Mouse (Mus musculus) G1E (cell line): ENCODE results near the gene Cutc. TPM values are rescaled to one million over a fixed set of nuclear protein-coding genes. Genes with fewer than 3 reads are reported as not detected.
A peak's percentile ranks its signal among the peaks of the same experiment; 100 is the strongest.

Experiments
- ATAC-seq: 2 replicates; pipeline ENCODE4 v1.8.0; 2016; ENCODE audit warnings: mild to moderate bottlenecking; ENCODE audit not compliant: insufficient number of reproducible peaks, poor library complexity, low FRiP score, severe bottlenecking; ENCODE audit errors: extremely low read depth
- DNase-seq: peaks from one replicate; pipeline ENCODE4 v3.0.0; 2012; ENCODE audit warnings: low spot score
- H3K27me3 ChIP-seq: 2 replicates; pipeline ENCODE4 v1.6.1; 2012; ENCODE audit warnings: mild to moderate bottlenecking, low read length, inconsistent platforms; ENCODE audit not compliant: insufficient read depth
- H3K36me3 ChIP-seq: replicated peaks from 2 replicates; pipeline ENCODE3; 2012; ENCODE audit warnings: mild to moderate bottlenecking, inconsistent platforms
- H3K4me1 ChIP-seq: 2 replicates; pipeline ENCODE4 v1.6.1; 2012; ENCODE audit warnings: low read depth, low read length, inconsistent platforms, mixed read lengths; ENCODE audit not compliant: insufficient read depth
- H3K4me3 ChIP-seq: 2 replicates; pipeline ENCODE4 v1.5.1; 2012; ENCODE audit warnings: low read depth, mild to moderate bottlenecking, inconsistent platforms, low read length, moderate library complexity, mixed read lengths
- H3K9me3 ChIP-seq: replicated peaks from 2 replicates; pipeline ENCODE4 v1.6.1; 2012; ENCODE audit warnings: inconsistent platforms
- CTCF ChIP-seq: IDR thresholded peaks from 2 replicates; pipeline ENCODE4 v1.5.1; 2012; ENCODE audit warnings: low read depth, low read length, inconsistent platforms, mixed read lengths
- GATA1 ChIP-seq: IDR thresholded peaks from 2 replicates; pipeline ENCODE4 v1.6.1; 2012; ENCODE audit warnings: borderline replicate concordance, low read length, inconsistent platforms, mixed read lengths
- GATA2 ChIP-seq: IDR thresholded peaks from 2 replicates; pipeline ENCODE4 v1.6.1; 2012; ENCODE audit warnings: low read depth, low read length, inconsistent platforms, borderline replicate concordance
- POLR2AphosphoS5 ChIP-seq: IDR thresholded peaks from 2 replicates; pipeline ENCODE4 v1.6.1; 2012; ENCODE audit warnings: low read depth, low read length, inconsistent platforms; ENCODE audit not compliant: insufficient replicate concordance
- TAL1 ChIP-seq: conservative IDR thresholded peaks from 2 replicates; pipeline ENCODE4 v1.6.1; 2012; ENCODE audit warnings: low read depth, low read length, inconsistent platforms, mixed read lengths
- polyA plus RNA-seq: library from polyadenylated mRNA; stranded (reverse); fragments of >175 nt; gene quantifications from 2 replicates; pipeline ENCODE4 v1.2.3, GENCODE M21; 2012
- total RNA-seq, 2 experiments: library from RNA; stranded (forward) in 1 of 2; stranded (reverse) in 1 of 2; fragments of 200-1000 nt in 1 of 2; fragments of >200 nt in 1 of 2; fragmentation: Nextera tagmentation in 1 of 2; gene quantifications; 2 replicates each; pipeline ENCODE4 v1.2.3; 2014 to 2017

Cutc gene
- total and polyA plus RNA-seq, 3 experiments, result 2.8 to 23.3 (median 10.8) TPM

GRCm38 (mm10) chr19:43745740-43746139 is 7.1 kb upstream of the Cutc start:
- TF ChIP-seq GATA2 (no peak), CTCF (no peak), POLR2AphosphoS5 (no peak), GATA1 (no peak), TAL1 (no peak)
- Histone ChIP-seq H3K36me3 (peaks cover 95% of the 10 kb centered on the region), H3K4me3 (no peak overlapping the region), H3K27me3 (no peaks in the 10 kb centered on the region), H3K9me3 (no peaks in the 10 kb centered on the region), H3K4me1 (peaks cover 7% of the 10 kb centered on the region)
- ATAC-seq (no peak), DNase-seq (no peak)

DNA sequence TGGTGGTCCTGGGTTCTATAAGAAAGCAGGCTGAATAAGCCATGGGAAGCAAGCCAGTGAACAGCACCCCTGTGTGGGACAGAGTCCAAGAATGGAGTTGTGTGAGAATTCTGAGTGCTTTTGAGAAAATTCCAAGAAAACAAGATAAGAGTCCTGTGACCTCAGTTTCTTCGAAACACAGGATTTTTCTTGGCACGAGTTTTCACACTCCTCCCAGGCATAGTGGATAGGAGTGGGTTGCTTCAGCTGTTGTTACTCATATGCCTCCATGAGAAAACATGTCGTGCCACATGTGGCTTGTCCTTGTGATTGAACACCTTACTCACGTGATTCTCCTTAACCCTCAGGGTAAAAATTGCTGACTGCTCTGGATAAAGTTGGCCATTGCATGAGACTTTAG is 4.9 kb upstream of the Cutc start:
- Histone ChIP-seq H3K4me3 (no peak overlapping the region), H3K4me1 (peaks cover 18% of the 10 kb centered on the region), H3K27me3 (no peaks in the 10 kb centered on the region), H3K36me3 (peaks cover 85% of the 10 kb centered on the region), H3K9me3 (no peaks in the 10 kb centered on the region)
- ATAC-seq (no peak), DNase-seq (no peak)
- no peak for TF ChIP-seq TAL1
- no peak for TF ChIP-seq POLR2AphosphoS5
- no peak for TF ChIP-seq GATA2
- TF ChIP-seq GATA1, result no peak
- TF ChIP-seq CTCF, result no peak

GRCm38 (mm10) chr19:43750008-43750407 is 2.8 kb upstream of the Cutc start:
- TF ChIP-seq GATA2, result no peak
- TF ChIP-seq CTCF, result no peak
- Histone ChIP-seq H3K36me3 (peaks cover 66% of the 10 kb centered on the region), H3K4me1 (peaks cover 21% of the 10 kb centered on the region)

GRCm38 (mm10) chr19:43753226-43753835 is 535 bp downstream of the Cutc start:
- peak; percentile 77 for TF ChIP-seq CTCF
- no peak for TF ChIP-seq TAL1

More at GRCm38 (mm10) chr19:43750008-43750407, 2.8 kb upstream of the Cutc start:
- Histone ChIP-seq H3K9me3 (no peaks in the 10 kb centered on the region), H3K4me3 (no peak overlapping the region), H3K27me3 (no peaks in the 10 kb centered on the region)
- DNase-seq (no peak), ATAC-seq (no peak)

GRCm38 (mm10) chr19:43754237-43754636 is 1.4 kb downstream of the Cutc start:
- H3K4me1 ChIP-seq, result peaks cover 14% of the 10 kb centered on the region
- H3K27me3 ChIP-seq, result no peaks in the 10 kb centered on the region
- H3K4me3 ChIP-seq, result no peak overlapping the region
- H3K36me3 ChIP-seq, result peaks cover 30% of the 10 kb centered on the region
- no peak for ATAC-seq
- H3K9me3 ChIP-seq, result no peaks in the 10 kb centered on the region
- TF ChIP-seq POLR2AphosphoS5 (no peak), CTCF (no peak), TAL1 (no peak), GATA1 (no peak), GATA2 (no peak)
- no peak for DNase-seq

More at GRCm38 (mm10) chr19:43753226-43753835, 535 bp downstream of the Cutc start:
- peaks cover 35% of the 10 kb centered on the region for H3K36me3 ChIP-seq
- ATAC-seq (peak; percentile 77), DNase-seq (peak; percentile 70)
- peak overlapping the region; percentile 81 for H3K4me3 ChIP-seq
- no peaks in the 10 kb centered on the region for H3K27me3 ChIP-seq
- peaks cover 17% of the 10 kb centered on the region for H3K4me1 ChIP-seq
- H3K9me3 ChIP-seq, result no peaks in the 10 kb centered on the region

GRCm38 (mm10) chr19:43754872-43755271 is 2.1 kb downstream of the Cutc start:
- peaks cover 14% of the 10 kb centered on the region for H3K4me1 ChIP-seq
- DNase-seq (no peak), ATAC-seq (no peak)
- H3K36me3 ChIP-seq, result peaks cover 31% of the 10 kb centered on the region
- no peaks in the 10 kb centered on the region for H3K9me3 ChIP-seq
- no peak overlapping the region for H3K4me3 ChIP-seq
- H3K27me3 ChIP-seq, result no peaks in the 10 kb centered on the region
- no peak for TF ChIP-seq CTCF
- no peak for TF ChIP-seq TAL1
- TF ChIP-seq GATA2, result no peak
- no peak for TF ChIP-seq GATA1

- Histone ChIP-seq H3K27me3 (no peaks in the 10 kb centered on the region), H3K9me3 (no peaks in the 10 kb centered on the region), H3K4me3 (no peak overlapping the region), H3K36me3 (peaks cover 27% of the 10 kb centered on the region), H3K4me1 (no peaks in the 10 kb centered on the region)
- DNase-seq (peak; percentile 54), ATAC-seq (no peak)
- TF ChIP-seq CTCF (0 out of 2 replicates have a peak, but pooled peaks have one; percentile 14), GATA2 (no peak)
Measured at GRCm38 (mm10) chr19:43760504-43760903, 7.7 kb downstream of the Cutc start.
